Comparison of ENCODE assay signal across 27 mouse cellular contexts in the genomic region with DNA sequence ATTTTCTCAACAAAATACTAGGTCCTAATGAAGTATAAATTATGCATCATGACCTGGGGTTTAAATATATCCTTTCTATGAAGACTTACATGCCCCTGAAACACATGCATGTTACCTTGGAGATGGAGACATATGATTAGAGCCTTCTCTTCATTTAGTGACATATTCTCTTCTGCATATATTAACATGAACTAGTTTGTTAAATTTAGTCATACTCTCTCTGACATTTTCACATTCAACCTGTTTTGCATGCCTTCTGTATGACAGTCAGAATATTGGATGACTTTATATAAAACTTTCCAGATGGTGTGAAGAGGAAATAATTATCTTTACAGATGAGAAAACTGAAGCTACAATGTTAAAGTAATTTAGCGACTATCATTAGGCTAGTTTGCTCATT.
"Had no signal": no experiment of that assay in that cellular context is flagged by ENCODE, and none has a peak within 500 bp of the region (broad histone marks: within the 10 kb centered on the region; RNA-seq: fewer than 3 reads in every experiment).

No protein-coding gene starts in this region.

- H3K4me2 ChIP-seq: heart, embryonic 11.5 days; heart, embryonic 13.5 days; heart, embryonic 15.5 days; hindbrain, embryonic 13.5 days; hindbrain, embryonic 15.5 days; kidney, embryonic 15.5 days; limb, embryonic 13.5 days; limb, embryonic 15.5 days; liver, embryonic 12.5 days had no signal

- H3K36me3 ChIP-seq: heart, embryonic 13.5 days; heart, embryonic 15.5 days; hindbrain, embryonic 13.5 days; hindbrain, embryonic 15.5 days; kidney, embryonic 15.5 days; limb, embryonic 13.5 days; limb, embryonic 15.5 days; liver, embryonic 12.5 days had no signal

- ATAC-seq: hindbrain, postnatal 0 days; intestine, embryonic 16.5 days; liver, embryonic 12.5 days had no signal

- H3K9ac ChIP-seq: heart, embryonic 13.5 days; heart, embryonic 15.5 days; hindbrain, embryonic 13.5 days; hindbrain, embryonic 15.5 days; kidney, embryonic 15.5 days; limb, embryonic 13.5 days; limb, embryonic 15.5 days; liver, embryonic 12.5 days; liver, embryonic 14.5 days had no signal

- DNase-seq: gastrocnemius, adult 2 months; gastrocnemius, postnatal 10 days; gastrocnemius, postnatal 25 days; heart, adult 18-20 months; heart, postnatal 14 days; heart, postnatal 36 days; kidney, adult 11 months; kidney, adult 2 months; kidney, adult 9 months; kidney, postnatal 14 days; kidney, postnatal 36 days; layer of hippocampus, adult 9-11 months; layer of hippocampus, postnatal 36 days; left cerebral cortex, postnatal 4 days had no signal

- H3K27ac ChIP-seq: gastrocnemius, adult 2 months; heart, embryonic 13.5 days; heart, embryonic 15.5 days; hindbrain, embryonic 13.5 days; hindbrain, embryonic 15.5 days; hindbrain, postnatal 0 days; kidney, embryonic 15.5 days; kidney, postnatal 0 days; limb, embryonic 13.5 days; limb, embryonic 15.5 days; liver, embryonic 12.5 days; liver, embryonic 14.5 days had no signal

- H3K4me3 ChIP-seq: gastrocnemius, adult 2 months; heart, embryonic 13.5 days; heart, embryonic 15.5 days; hindbrain, embryonic 13.5 days; hindbrain, embryonic 15.5 days; kidney, embryonic 15.5 days; limb, embryonic 13.5 days; limb, embryonic 15.5 days; liver, embryonic 12.5 days had no signal

- H3K9me3 ChIP-seq: heart, embryonic 13.5 days; heart, embryonic 15.5 days; hindbrain, embryonic 13.5 days; hindbrain, embryonic 15.5 days; kidney, embryonic 15.5 days; limb, embryonic 13.5 days; limb, embryonic 15.5 days had no signal

- H3K27me3 ChIP-seq: heart, embryonic 13.5 days; heart, embryonic 15.5 days; hindbrain, embryonic 13.5 days; hindbrain, embryonic 15.5 days; kidney, embryonic 15.5 days; limb, embryonic 13.5 days; limb, embryonic 15.5 days; liver, embryonic 12.5 days had no signal

- H3K4me1 ChIP-seq: heart, embryonic 13.5 days; heart, embryonic 15.5 days; hindbrain, embryonic 13.5 days; hindbrain, embryonic 15.5 days; kidney, embryonic 15.5 days; limb, embryonic 13.5 days; limb, embryonic 15.5 days; liver, embryonic 12.5 days had no signal
